Mouse (Mus musculus) heart, adult 2 months (tissue): ENCODE measurements at regions not wholly inside any gene's neighbourhood (a gene's known extent, or its start where the extent isn't known, plus 50 kb on each side); places are given as distances from the start of the nearest gene placed in this dataset.

Source experiments
- DNase-seq, 2 experiments: peaks; one replicate each; pipeline ENCODE4 v3.0.0; 2021
- H3K27ac ChIP-seq: fragments of 200-600 bp; 2 replicates; pipeline ENCODE4 v1.8.1; 2022
- H3K27me3 ChIP-seq: fragments of 200-500 bp; 2 replicates; pipeline ENCODE4 v1.6.1; 2012; ENCODE audit warnings: mild to moderate bottlenecking, low read length, inconsistent platforms, mixed read lengths; ENCODE audit not compliant: control insufficient read depth, insufficient read depth
- H3K36me3 ChIP-seq: fragments of 200-500 bp; 2 replicates; pipeline ENCODE4 v1.6.1; 2012; ENCODE audit warnings: low read length, inconsistent platforms; ENCODE audit not compliant: control insufficient read depth, insufficient read depth
- H3K4me1 ChIP-seq: fragments of 200-500 bp; 2 replicates; pipeline ENCODE4 v1.6.1; 2011; ENCODE audit warnings: low read length; ENCODE audit not compliant: control insufficient read depth, insufficient read depth
- H3K4me3 ChIP-seq: fragments of 200-600 bp; 2 replicates; pipeline ENCODE4 v1.8.1; 2022
- H3K79me2 ChIP-seq: fragments of 200-500 bp; replicated peaks from 2 replicates; pipeline ENCODE4 v1.6.1; 2012; ENCODE audit warnings: mild to moderate bottlenecking, inconsistent platforms, low read length, moderate library complexity, mixed read lengths; ENCODE audit not compliant: control insufficient read depth, insufficient read depth
- H3K9ac ChIP-seq: fragments of 200-500 bp; 2 replicates; pipeline ENCODE4 v1.6.1; 2012; ENCODE audit warnings: low read depth, mild to moderate bottlenecking, control low read depth, inconsistent platforms, low read length, mixed read lengths
- CTCF ChIP-seq: fragments of 200-600 bp; IDR thresholded peaks from 2 replicates; pipeline ENCODE4 v1.8.1; 2022; ENCODE audit warnings: antibody characterized with exemption, mild to moderate bottlenecking, moderate library complexity
- EP300 ChIP-seq: fragments of 200-500 bp; IDR thresholded peaks from 2 replicates; pipeline ENCODE4 v1.6.1; 2011; ENCODE audit warnings: low read depth, low read length, control low read depth; ENCODE audit not compliant: insufficient read depth
- POLR2A ChIP-seq: fragments of 200-500 bp; IDR thresholded peaks from 2 replicates; pipeline ENCODE4 v1.6.1; 2011; ENCODE audit warnings: mild to moderate bottlenecking, low read depth, low read length, control low read depth; ENCODE audit not compliant: insufficient read depth
- WGBS: fragments of 180-500 bp; shearing (Covaris S2); methylation state at CpG from one replicate; pipeline ENCODE4 v1.1.7; 2018; 5-methylcytosine and 5-hydroxymethylcytosine counted together
- intact Hi-C: fragments of 180-260 bp; cut with DNase I; formaldehyde crosslinking; loops from one replicate; pipeline ENCODE4 v1.15.1; 2025

GRCm38 (mm10) chr12:107212826-107213225 lies 275.6 kb upstream of the 3110018I06Rik start:
- 90% methylated on average over 10 of the region's 10 CpGs for WGBS
- no peak overlapping the region for H3K4me3 ChIP-seq
- H3K9ac ChIP-seq = no peak overlapping the region
- no peaks in the 10 kb centered on the region for H3K36me3 ChIP-seq
- intact Hi-C loops = no loop called here
- no peaks in the 10 kb centered on the region for H3K4me1 ChIP-seq
- peaks cover 3% of the 10 kb centered on the region for H3K27me3 ChIP-seq
- no peaks in the 10 kb centered on the region for H3K79me2 ChIP-seq
- TF ChIP-seq CTCF (no peak), EP300 (no peak), POLR2A (no peak)
- H3K27ac ChIP-seq = no peak overlapping the region
- no peak for DNase-seq

DNA sequence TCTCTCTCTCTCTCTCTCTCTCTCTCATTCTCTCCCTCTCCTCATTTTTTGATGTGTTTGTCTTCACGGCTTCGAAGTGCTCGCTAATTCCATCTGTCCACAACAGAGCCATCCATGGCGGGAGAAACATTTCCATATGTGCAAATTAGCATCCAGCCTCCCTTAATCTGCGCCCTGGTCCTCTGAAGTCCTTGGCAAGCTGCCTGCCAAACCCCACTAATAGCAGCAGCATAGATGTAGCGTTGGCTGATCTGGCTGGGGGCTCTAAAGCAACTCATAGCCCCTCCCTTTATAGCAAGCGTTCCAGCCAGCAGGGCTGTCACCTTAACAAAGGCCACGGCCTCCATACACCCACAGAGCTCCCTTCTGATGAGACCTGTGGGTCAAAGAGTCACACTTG lies 272.3 kb upstream of the 3110018I06Rik start:
- 64% methylated on average over 8 of the region's 8 CpGs for WGBS
- Histone ChIP-seq H3K36me3 (no peaks in the 10 kb centered on the region), H3K4me1 (no peaks in the 10 kb centered on the region), H3K27me3 (peaks cover 3% of the 10 kb centered on the region), H3K4me3 (no peak overlapping the region), H3K27ac (no peak overlapping the region), H3K79me2 (no peaks in the 10 kb centered on the region), H3K9ac (no peak overlapping the region)
- TF ChIP-seq CTCF (no peak), EP300 (no peak), POLR2A (no peak)
- intact Hi-C loops = no loop called here
- DNase-seq = no peak

- Histone ChIP-seq H3K4me3 (no peak overlapping the region), H3K27me3 (no peaks in the 10 kb centered on the region), H3K9ac (no peak overlapping the region), H3K79me2 (no peaks in the 10 kb centered on the region), H3K36me3 (no peaks in the 10 kb centered on the region), H3K27ac (no peak overlapping the region), H3K4me1 (no peaks in the 10 kb centered on the region)
- intact Hi-C loops = no loop called here
- no peak for DNase-seq
- 70% methylated on average over 7 of the region's 7 CpGs for WGBS
- no peak for TF ChIP-seq POLR2A
- TF ChIP-seq EP300 = no peak
- TF ChIP-seq CTCF = no peak
Observed at GRCm38 (mm10) chr12:107221276-107221970, 267.0 kb upstream of the 3110018I06Rik start.

DNA sequence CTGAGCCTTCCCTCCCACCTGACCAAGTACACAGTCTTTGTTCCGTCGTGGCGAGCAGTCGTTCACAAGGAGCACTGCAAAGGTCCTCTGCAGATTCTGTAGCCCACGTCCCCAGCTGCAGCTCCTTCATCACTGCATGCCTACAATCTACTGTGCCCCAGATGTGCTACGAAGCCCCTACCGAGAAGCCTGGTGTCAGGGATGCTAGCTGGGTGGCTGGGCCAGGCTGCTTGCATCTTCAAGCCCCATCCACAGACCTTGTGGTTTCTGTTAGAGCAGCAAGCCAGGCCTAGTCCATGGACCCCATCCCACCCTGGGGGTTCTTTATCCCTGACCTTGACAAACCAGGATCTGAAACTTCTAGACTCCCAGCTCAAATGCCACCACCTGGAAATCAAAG lies 266.3 kb upstream of the 3110018I06Rik start:
- Histone ChIP-seq H3K36me3 (no peaks in the 10 kb centered on the region), H3K9ac (no peak overlapping the region), H3K79me2 (no peaks in the 10 kb centered on the region), H3K4me3 (no peak overlapping the region), H3K27me3 (no peaks in the 10 kb centered on the region), H3K4me1 (no peaks in the 10 kb centered on the region), H3K27ac (no peak overlapping the region)
- intact Hi-C loops = no loop called here
- 63% methylated on average over 7 of the region's 7 CpGs for WGBS
- no peak for TF ChIP-seq EP300
- no peak for TF ChIP-seq POLR2A
- TF ChIP-seq CTCF = no peak
- no peak for DNase-seq

- Histone ChIP-seq H3K27ac (no peak overlapping the region), H3K4me1 (no peaks in the 10 kb centered on the region), H3K36me3 (no peaks in the 10 kb centered on the region), H3K27me3 (no peaks in the 10 kb centered on the region), H3K9ac (no peak overlapping the region), H3K79me2 (no peaks in the 10 kb centered on the region), H3K4me3 (no peak overlapping the region)
- DNase-seq = no peak
- TF ChIP-seq CTCF = no peak
- TF ChIP-seq EP300 = no peak
- 84% methylated on average over 3 of the region's 3 CpGs for WGBS
- intact Hi-C loops = no loop called here
Observed at GRCm38 (mm10) chr12:107230097-107230496, 258.3 kb upstream of the 3110018I06Rik start.

GRCm38 (mm10) chr12:107231629-107232028 lies 256.8 kb upstream of the 3110018I06Rik start:
- Histone ChIP-seq H3K4me1 (no peaks in the 10 kb centered on the region), H3K36me3 (no peaks in the 10 kb centered on the region), H3K79me2 (no peaks in the 10 kb centered on the region), H3K27ac (no peak overlapping the region), H3K4me3 (no peak overlapping the region), H3K9ac (no peak overlapping the region), H3K27me3 (no peaks in the 10 kb centered on the region)
- intact Hi-C loops = no loop called here
- 27% methylated on average over 1 of the region's 1 CpGs for WGBS
- TF ChIP-seq POLR2A = no peak
- TF ChIP-seq CTCF = no peak
- no peak for TF ChIP-seq EP300
- no peak for DNase-seq
